Mouse (Mus musculus) neural tube, embryonic 14.5 days (tissue): Measurements from ENCODE around the gene Gm11037. TPM values are rescaled to one million over a fixed set of nuclear protein-coding genes. Genes with fewer than 3 reads are reported as not detected.

Experiments used
- ATAC-seq: fragments of 200-750 bp; cut with Nextera tagmentation; 2 replicates; pipeline ENCODE4 v1.8.0; 2017; ENCODE audit warnings: low read depth, mild to moderate bottlenecking, moderate TSS enrichment, moderate library complexity
- H3K27ac ChIP-seq: fragments of 300-500 bp; sonication (generic); 2 replicates; pipeline ENCODE4 v1.5.1; 2014; ENCODE audit warnings: low read depth, mild to moderate bottlenecking, control low read depth, low read length, moderate library complexity, mixed read lengths
- H3K27me3 ChIP-seq: fragments of 300-500 bp; sonication (generic); 2 replicates; pipeline ENCODE4 v1.6.1; 2014; ENCODE audit warnings: low read length; ENCODE audit not compliant: control insufficient read depth, insufficient read depth
- H3K36me3 ChIP-seq: fragments of 300-500 bp; sonication (generic); 2 replicates; pipeline ENCODE4 v1.6.1; 2014; ENCODE audit warnings: low read length, mixed read lengths; ENCODE audit not compliant: control insufficient read depth, insufficient read depth
- H3K4me1 ChIP-seq: fragments of 300-500 bp; sonication (generic); 2 replicates; pipeline ENCODE4 v1.6.1; 2014; ENCODE audit warnings: low read length; ENCODE audit not compliant: control insufficient read depth, insufficient read depth
- H3K4me2 ChIP-seq: fragments of 300-500 bp; sonication (generic); 2 replicates; pipeline ENCODE4 v1.6.1; 2014; ENCODE audit warnings: mild to moderate bottlenecking, low read depth, low read length, control low read depth
- H3K4me3 ChIP-seq: fragments of 300-500 bp; sonication (generic); 2 replicates; pipeline ENCODE4 v1.5.1; 2014; ENCODE audit warnings: low read depth, low read length, control low read depth, mixed read lengths
- H3K9ac ChIP-seq: fragments of 300-500 bp; sonication (generic); replicated peaks from 2 replicates; pipeline ENCODE4 v1.6.1; 2014; ENCODE audit warnings: low read depth, mild to moderate bottlenecking, control low read depth, low read length, mixed read lengths
- H3K9me3 ChIP-seq: fragments of 300-500 bp; sonication (generic); 2 replicates; pipeline ENCODE4 v1.6.1; 2016; ENCODE audit warnings: low read length; ENCODE audit not compliant: control insufficient read depth
- WGBS: fragments of 180-500 bp; shearing (Covaris S2); extraction: QIAGEN DNeasy Blood & Tissue Kit; methylation state at CpG from one replicate; pipeline ENCODE4 v1.1.7; 2014; 5-methylcytosine and 5-hydroxymethylcytosine counted together
- polyA plus RNA-seq: library from polyadenylated mRNA; unstranded; fragments of >200 nt; fragmentation: Nextera tagmentation; extraction: Ambion mirVana; gene quantifications from 2 replicates; pipeline ENCODE4 v1.2.1, GENCODE M21; 2014

Gene Gm11037
- polyA plus RNA-seq, 1 experiment from 2014 or later = not detected

GRCm38 (mm10) chr2:131170936-131171335, 37.6 kb downstream of the Gm11037 start:
- Histone ChIP-seq H3K4me2 (no peak overlapping the region), H3K9ac (no peak overlapping the region), H3K36me3 (no peaks in the 10 kb centered on the region), H3K27ac (no peak overlapping the region), H3K27me3 (peaks cover 9% of the 10 kb centered on the region), H3K4me3 (no peak overlapping the region), H3K9me3 (no peaks in the 10 kb centered on the region), H3K4me1 (peaks cover 6% of the 10 kb centered on the region; the same call in 1 of the 2 replicates)
- ATAC-seq = no peak
- WGBS = 19% methylated on average over 9 of the region's 9 CpGs

- Histone ChIP-seq H3K36me3 (no peaks in the 10 kb centered on the region), H3K9ac (no peak overlapping the region), H3K4me1 (peaks cover 12% of the 10 kb centered on the region; the same call in 1 of the 2 replicates), H3K27ac (no peak overlapping the region), H3K4me3 (no peak overlapping the region), H3K4me2 (peak overlapping the region; percentile 25; the same call in 1 of the 2 replicates), H3K9me3 (no peaks in the 10 kb centered on the region), H3K27me3 (peaks cover 9% of the 10 kb centered on the region)
- 7% methylated on average over 39 of the region's 43 CpGs for WGBS
- no peak for ATAC-seq
These were observed 38.3 kb downstream of the Gm11037 start for GRCm38 (mm10) chr2:131171401-131172104.

- ATAC-seq = no peak
- Histone ChIP-seq H3K27me3 (peaks cover 9% of the 10 kb centered on the region), H3K4me1 (peaks cover 20% of the 10 kb centered on the region), H3K27ac (no peak overlapping the region), H3K9ac (no peak overlapping the region), H3K9me3 (no peaks in the 10 kb centered on the region), H3K4me2 (no peak overlapping the region), H3K36me3 (no peaks in the 10 kb centered on the region), H3K4me3 (no peak overlapping the region)
- WGBS = 50% methylated on average over 9 of the region's 9 CpGs
These were observed 39.0 kb downstream of the Gm11037 start for GRCm38 (mm10) chr2:131172322-131172721.

- 5% methylated on average over 11 of the region's 11 CpGs for WGBS
- peaks cover 36% of the 10 kb centered on the region for H3K4me1 ChIP-seq
- peak overlapping the region; percentile 35 for H3K4me3 ChIP-seq
- no peaks in the 10 kb centered on the region for H3K9me3 ChIP-seq
- H3K9ac ChIP-seq = peak overlapping the region; percentile 26; the same call in 1 of the 2 replicates
- peak; percentile 64; the same call in 1 of the 2 replicates for ATAC-seq
- H3K27me3 ChIP-seq = peaks cover 9% of the 10 kb centered on the region
- no peaks in the 10 kb centered on the region for H3K36me3 ChIP-seq
- no peak overlapping the region for H3K27ac ChIP-seq
- H3K4me2 ChIP-seq = peak overlapping the region; percentile 73
These were observed 41.4 kb downstream of the Gm11037 start for GRCm38 (mm10) chr2:131174700-131175099.

GRCm38 (mm10) chr2:131175286-131175944, 42.1 kb downstream of the Gm11037 start:
- peaks cover 36% of the 10 kb centered on the region for H3K4me1 ChIP-seq
- ATAC-seq = no peak
- peaks cover 9% of the 10 kb centered on the region for H3K27me3 ChIP-seq
- WGBS = 65% methylated on average over 3 of the region's 3 CpGs
- H3K9me3 ChIP-seq = no peaks in the 10 kb centered on the region
- no peak overlapping the region for H3K9ac ChIP-seq
- H3K36me3 ChIP-seq = no peaks in the 10 kb centered on the region
- H3K4me2 ChIP-seq = no peak overlapping the region
- no peak overlapping the region for H3K4me3 ChIP-seq
- H3K27ac ChIP-seq = no peak overlapping the region

- no peaks in the 10 kb centered on the region for H3K36me3 ChIP-seq
- no peak overlapping the region for H3K27ac ChIP-seq
- 93% methylated on average over 1 of the region's 1 CpGs for WGBS
- no peak for ATAC-seq
- H3K27me3 ChIP-seq = peaks cover 9% of the 10 kb centered on the region
- no peak overlapping the region for H3K4me3 ChIP-seq
- no peak overlapping the region for H3K4me2 ChIP-seq
- H3K9me3 ChIP-seq = no peaks in the 10 kb centered on the region
- H3K4me1 ChIP-seq = peaks cover 36% of the 10 kb centered on the region
- H3K9ac ChIP-seq = no peak overlapping the region
These were observed 42.6 kb downstream of the Gm11037 start for GRCm38 (mm10) chr2:131175945-131176309.

- Histone ChIP-seq H3K27ac (no peak overlapping the region), H3K9ac (no peak overlapping the region), H3K4me1 (peaks cover 36% of the 10 kb centered on the region)
These were observed 43.2 kb downstream of the Gm11037 start for GRCm38 (mm10) chr2:131176491-131176890.

GRCm38 (mm10) chr2:131177932-131178331, 44.6 kb downstream of the Gm11037 start:
- ATAC-seq = no peak
- Histone ChIP-seq H3K4me2 (peak overlapping the region; percentile 98), H3K27ac (no peak overlapping the region), H3K27me3 (no peaks in the 10 kb centered on the region), H3K4me3 (peak overlapping the region; percentile 85; the same call in 1 of the 2 replicates), H3K9ac (peak overlapping the region; percentile 92), H3K4me1 (peaks cover 36% of the 10 kb centered on the region), H3K36me3 (no peaks in the 10 kb centered on the region), H3K9me3 (no peaks in the 10 kb centered on the region)
- WGBS = 86% methylated on average over 9 of the region's 9 CpGs

More at GRCm38 (mm10) chr2:131176491-131176890, 43.2 kb downstream of the Gm11037 start:
- no peak overlapping the region for H3K4me3 ChIP-seq
- H3K9me3 ChIP-seq = no peaks in the 10 kb centered on the region
- ATAC-seq = no peak
- 54% methylated on average over 5 of the region's 5 CpGs for WGBS
- peaks cover 9% of the 10 kb centered on the region for H3K27me3 ChIP-seq
- H3K36me3 ChIP-seq = no peaks in the 10 kb centered on the region
- H3K4me2 ChIP-seq = peak overlapping the region; percentile 98; the same call in 1 of the 2 replicates

GRCm38 (mm10) chr2:131178828-131179245, 45.5 kb downstream of the Gm11037 start:
- no peaks in the 10 kb centered on the region for H3K36me3 ChIP-seq
- peak overlapping the region; percentile 97 for H3K27ac ChIP-seq
- whole genome bisulfite sequencing = 22% methylated on average over 25 of the region's 26 CpGs
- peaks cover 36% of the 10 kb centered on the region for H3K4me1 ChIP-seq
- peak overlapping the region; percentile 98 for H3K4me2 ChIP-seq
- H3K9ac ChIP-seq = peak overlapping the region; percentile 92
- peak overlapping the region; percentile 85 for H3K4me3 ChIP-seq
- ATAC-seq = peak; percentile 0; the same call in 1 of the 2 replicates
- H3K27me3 ChIP-seq = no peaks in the 10 kb centered on the region
- no peaks in the 10 kb centered on the region for H3K9me3 ChIP-seq
